Mouse (Mus musculus) brain, embryonic 14.5 days (tissue): ENCODE measurements around the gene 1810046K07Rik.

Experiments
- CTCF ChIP-seq: fragments of 200-500 bp; IDR thresholded peaks from 2 replicates; pipeline ENCODE4 v1.5.1; 2012; ENCODE audit warnings: inconsistent platforms, mild to moderate bottlenecking, moderate library complexity, borderline replicate concordance; ENCODE audit not compliant: insufficient read depth, insufficient read length; ENCODE audit errors: extremely low read depth
- POLR2A ChIP-seq: fragments of 200-500 bp; IDR thresholded peaks from 2 replicates; pipeline ENCODE4 v1.6.1; 2012; ENCODE audit warnings: mild to moderate bottlenecking, inconsistent platforms, borderline replicate concordance; ENCODE audit not compliant: poor library complexity, insufficient read depth, insufficient read length, severe bottlenecking; ENCODE audit errors: extremely low read depth

- TF ChIP-seq POLR2A (no peak), CTCF (no peak)
Measured at GRCm38 (mm10) chr9:51315402-51316063, 13.2 kb downstream of the 1810046K07Rik start.
